Mouse (Mus musculus): Measurements from ENCODE around the gene Hoxb3. TPM values are rescaled to one million over a fixed set of nuclear protein-coding genes. Genes with fewer than 3 reads are reported as not detected.

Hoxb3 gene
- total RNA-seq, 2 experiments from 2014 or later: not detected

DNA sequence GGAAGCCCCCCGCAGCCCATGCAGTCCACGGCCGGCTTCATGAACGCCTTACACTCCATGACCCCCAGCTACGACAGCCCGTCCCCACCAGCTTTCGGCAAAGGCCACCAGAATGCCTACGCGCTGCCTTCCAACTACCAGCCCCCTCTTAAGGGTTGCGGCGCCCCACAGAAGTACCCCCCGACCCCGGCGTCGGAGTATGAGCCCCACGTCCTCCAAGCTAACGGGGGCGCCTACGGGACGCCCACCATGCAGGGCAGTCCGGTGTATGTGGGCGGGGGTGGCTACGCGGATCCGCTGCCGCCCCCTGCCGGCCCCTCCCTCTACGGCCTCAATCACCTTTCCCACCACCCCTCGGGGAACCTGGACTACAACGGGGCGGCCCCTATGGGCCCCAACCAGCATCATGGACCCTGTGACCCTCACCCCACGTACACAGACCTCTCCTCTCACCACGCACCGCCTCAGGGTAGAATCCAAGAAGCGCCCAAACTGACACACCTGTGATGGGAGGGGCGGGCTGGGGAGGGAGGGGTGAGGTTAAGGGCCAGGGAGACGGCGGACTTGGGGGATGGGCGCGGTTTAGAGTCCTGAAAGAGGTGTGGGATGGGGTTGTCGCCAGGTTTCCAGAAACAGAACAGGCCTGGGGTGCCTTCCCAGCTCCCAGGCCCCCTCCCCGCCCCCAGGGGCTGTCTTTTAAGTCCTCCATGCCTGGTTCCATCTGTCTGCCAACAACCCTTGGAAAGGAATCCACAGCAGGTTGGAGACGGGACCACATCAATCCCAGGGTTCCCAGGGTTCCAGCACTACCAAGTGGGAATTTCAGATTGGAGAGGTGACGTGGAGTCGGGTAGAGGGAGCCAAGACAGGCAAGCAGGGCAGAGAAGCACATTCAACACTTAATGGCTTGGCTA is 23.0 kb downstream of the Hoxb3 start:
- intact Hi-C loops (cut with DNase I): loop anchor here (10.0 kb wide), 1 partner anchor 341 kb away; the partner anchor contains the start of gene Igf2bp1
- DNase-seq (ENCODE audit: low spot score in 2 of 2): no peak

DNA sequence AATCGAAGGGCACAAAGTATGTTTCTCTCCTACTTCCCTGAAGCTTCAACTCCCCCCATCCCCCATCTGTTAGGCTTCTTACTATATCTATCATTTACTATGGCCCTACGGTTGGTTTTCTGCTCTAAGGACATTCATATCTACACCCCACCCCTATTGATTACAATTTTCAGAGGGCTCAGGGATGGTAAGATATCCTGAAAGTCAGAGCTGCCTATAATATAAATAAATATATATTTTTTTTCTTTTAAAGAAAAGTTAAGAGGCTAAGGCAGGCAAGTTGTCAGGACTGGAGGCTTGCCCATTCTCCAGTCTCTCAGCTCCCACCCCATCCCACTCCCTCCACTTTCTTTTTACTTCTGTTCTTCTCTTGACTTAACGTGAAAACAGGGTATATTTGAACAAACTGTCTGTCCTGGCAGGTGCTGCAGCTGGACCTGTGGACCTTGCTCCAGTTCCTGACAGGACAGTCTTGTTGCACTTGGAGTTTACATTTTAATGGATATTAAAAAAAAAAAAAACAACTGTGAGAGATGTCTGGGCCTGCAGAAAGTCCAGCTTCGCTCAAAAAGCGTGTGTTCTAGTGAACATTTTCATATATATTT is 23.9 kb downstream of the Hoxb3 start:
- intact Hi-C loops (cut with DNase I): loop anchor here (10.0 kb wide), 1 partner anchor 342 kb away; the partner anchor contains the start of gene Igf2bp1

DNA sequence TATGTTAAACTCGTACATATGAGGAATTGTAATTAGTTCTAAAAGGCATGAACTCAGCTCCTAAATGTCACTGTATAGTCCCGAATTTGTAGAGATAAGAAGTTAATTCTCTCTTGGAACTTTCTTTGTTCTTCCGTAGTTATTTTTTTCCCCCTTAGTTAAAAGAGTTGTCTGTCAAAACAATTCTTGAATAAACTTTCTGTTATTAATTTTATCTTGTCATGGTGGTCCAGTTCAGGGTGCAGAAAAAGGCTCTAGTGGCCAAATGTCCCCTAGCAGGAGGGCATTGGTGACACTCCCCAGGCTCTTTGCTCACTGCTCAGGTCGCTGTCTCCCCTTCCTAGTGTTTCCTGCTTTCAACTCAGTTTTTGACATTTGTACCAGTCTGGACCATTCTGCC is 24.6 kb downstream of the Hoxb3 start:
- no peak for DNase-seq (ENCODE audit: low spot score in 2 of 2)
- intact Hi-C loops (cut with DNase I): loop anchor here (10.0 kb wide), 1 partner anchor 343 kb away; the partner anchor contains the start of gene Igf2bp1

More for the DNA sequence above, 23.9 kb downstream of the Hoxb3 start:
- no peak for DNase-seq (ENCODE audit: low spot score in 2 of 2)

DNA sequence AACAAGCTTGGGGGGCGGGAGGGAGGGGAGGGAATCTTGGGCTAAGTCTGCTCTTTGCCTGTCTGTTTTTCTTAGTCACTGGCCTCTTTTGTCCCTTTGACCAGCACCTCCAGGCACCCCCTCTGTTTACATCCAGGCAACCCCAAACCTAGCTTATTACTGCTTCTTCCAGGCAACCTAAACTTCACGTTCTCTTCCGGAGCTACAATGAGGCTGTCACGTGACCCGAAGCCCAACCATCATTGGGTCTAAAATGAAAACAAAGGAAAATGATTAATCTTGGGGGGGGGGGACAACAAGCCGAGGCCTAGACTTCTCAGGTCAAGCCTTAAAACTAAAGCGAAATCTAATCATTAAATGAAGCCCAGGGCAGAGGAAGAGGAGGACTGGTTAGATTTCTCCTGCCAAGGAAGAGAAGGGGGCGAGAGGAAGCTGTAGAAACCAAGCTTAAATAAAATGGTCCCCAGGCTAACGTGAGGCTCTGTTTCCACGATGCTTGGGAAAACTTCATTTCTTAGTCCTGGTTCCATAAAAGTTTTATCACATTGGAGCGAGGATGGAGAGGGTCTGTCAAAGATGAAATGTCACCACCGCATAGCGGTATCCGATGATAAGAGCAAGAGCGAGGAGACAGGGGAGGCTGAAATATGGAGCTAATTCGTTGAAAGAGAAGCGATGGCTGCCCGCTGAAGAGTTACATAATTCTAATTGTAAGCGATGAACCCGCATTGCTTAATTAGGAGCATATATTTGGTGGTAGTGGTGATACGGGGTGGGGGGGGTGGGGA is 25.2 kb downstream of the Hoxb3 start:
- intact Hi-C loops (cut with DNase I): loop anchor here (10.0 kb wide), 1 partner anchor 344 kb away; the partner anchor contains the start of gene Igf2bp1

DNA sequence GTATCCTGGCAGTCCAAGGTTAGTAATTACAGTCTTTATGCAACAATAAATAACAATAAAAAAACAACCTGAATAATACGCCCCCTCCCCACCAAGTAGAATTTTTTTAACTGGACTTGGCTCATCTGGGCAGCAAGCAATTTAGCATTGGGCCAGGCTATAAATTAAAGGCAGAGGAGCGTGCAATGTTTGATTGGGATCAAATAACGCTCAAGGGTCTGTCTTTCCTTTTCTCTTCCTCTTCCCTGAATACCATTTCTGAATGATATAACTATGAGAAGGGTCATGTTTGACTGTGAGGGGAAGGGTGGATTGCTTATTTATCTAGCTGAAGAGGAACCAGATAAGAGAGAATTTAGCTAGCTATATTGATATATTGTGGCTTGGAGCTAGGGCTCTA is 25.9 kb downstream of the Hoxb3 start:
- intact Hi-C loops (cut with DNase I): loop anchor here (10.0 kb wide), 1 partner anchor 344 kb away; the partner anchor contains the start of gene Igf2bp1
- DNase-seq (ENCODE audit: low spot score in 2 of 2): no peak

More for the DNA sequence above, 25.2 kb downstream of the Hoxb3 start:
- no peak for DNase-seq (ENCODE audit: low spot score in 2 of 2)

DNA sequence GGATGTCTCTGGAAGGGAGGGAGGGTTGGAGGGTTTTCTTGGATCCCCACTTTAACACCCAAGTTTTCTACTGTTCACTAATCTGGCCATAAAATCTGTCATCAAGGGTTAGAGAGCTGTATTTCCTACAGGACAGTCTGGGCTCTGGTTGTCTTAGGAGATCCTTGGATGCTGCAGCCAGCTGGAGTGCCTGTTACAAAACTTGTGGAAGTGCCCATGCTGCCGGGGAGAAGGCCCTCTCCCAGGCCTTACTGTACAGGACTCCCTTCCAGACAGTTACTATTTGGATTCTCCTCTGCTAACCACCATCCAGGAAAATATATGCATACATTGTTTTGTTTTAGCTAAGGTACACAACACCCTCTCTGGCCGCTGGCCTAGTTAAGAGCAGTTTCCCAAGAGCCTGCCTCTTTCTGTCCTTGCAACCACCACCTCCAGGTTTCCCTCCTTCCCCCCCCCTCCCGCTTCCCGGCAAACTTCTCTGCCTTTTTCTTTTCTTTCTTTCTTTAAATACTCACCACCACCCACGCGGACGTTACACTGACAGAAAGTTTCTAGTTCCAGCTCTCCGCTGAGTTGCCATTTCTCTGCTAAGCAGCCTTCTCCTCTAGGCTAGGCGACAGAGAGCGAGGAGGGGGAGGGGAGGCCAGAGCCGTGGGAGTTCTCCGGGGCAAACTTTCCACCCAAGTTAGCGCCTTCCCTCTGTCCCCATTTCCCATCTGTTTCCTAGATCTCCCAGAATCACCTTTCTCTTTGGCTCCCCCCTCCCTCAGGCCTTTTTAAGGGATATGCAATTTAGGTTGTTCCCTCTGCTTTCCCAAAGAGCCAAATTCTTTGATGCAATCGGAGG is 26.6 kb downstream of the Hoxb3 start:
- no peak for DNase-seq (ENCODE audit: low spot score in 2 of 2)
- intact Hi-C loops (cut with DNase I): loop anchor here (10.0 kb wide), 1 partner anchor 345 kb away; the partner anchor contains the start of gene Igf2bp1

DNA sequence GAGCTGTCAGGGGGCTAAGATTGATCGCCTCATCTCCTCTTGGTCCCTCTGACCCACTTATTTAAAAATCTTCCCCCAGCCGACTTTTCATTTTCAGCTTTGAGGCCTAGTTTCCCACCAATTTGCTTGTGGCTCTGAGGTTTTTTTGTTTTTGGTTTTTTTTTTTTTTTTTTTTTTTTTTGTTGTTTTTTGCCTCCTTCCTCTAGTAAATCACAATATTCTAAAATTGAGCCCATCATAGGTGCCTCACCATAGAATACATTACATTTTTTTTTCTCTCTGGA is 27.2 kb downstream of the Hoxb3 start, which contains the start of gene Hoxb2:
TSS of gene Hoxb2 (plus strand) at position 185 of the 284 bp plus-strand sequence.
- intact Hi-C loops (cut with DNase I): no loop called here
- DNase-seq (ENCODE audit: low spot score in 2 of 2): no peak

DNA sequence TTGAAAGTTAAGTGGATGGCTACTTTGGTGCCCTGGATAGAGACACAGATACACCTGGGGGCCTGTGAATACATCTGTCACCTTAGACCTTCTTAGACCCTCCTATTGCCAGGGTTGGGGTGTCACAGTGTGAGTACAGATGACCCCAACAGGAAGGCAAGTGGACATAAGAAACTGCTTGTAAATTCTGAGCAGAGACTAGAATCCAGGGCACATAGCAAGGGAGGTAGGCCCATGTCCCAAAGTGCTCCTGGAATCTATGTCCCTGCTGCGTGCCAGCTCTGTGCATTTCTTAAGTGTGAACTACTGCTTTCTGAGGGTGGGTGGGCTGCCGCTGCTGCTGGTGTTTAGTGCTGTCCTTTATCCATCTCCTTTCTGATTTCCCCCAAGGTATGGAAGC is 27.7 kb downstream of the Hoxb3 start:
- no peak for DNase-seq (ENCODE audit: low spot score in 2 of 2)
- intact Hi-C loops (cut with DNase I): no loop called here

DNA sequence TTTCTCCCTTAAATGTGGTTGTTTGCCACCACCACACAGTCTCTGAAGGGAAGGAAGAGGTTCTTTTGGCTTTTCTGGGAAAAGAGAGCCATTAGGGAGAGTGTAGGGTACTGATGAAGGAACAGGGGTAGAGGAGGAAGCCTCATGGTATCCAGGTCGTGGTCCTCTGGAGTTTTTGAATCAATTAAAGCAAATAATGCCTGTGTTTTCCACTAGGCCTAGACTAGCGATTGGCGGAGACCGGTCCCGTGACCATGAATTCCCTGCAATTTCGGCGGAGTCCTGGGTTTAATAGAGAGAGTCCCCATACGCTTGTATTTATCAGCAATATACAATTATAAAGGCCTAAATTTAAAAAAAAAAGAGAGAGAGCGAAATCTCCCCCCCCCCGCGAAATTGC is 28.2 kb downstream of the Hoxb3 start:
- no peak for DNase-seq (ENCODE audit: low spot score in 2 of 2)
- intact Hi-C loops (cut with DNase I): no loop called here

DNA sequence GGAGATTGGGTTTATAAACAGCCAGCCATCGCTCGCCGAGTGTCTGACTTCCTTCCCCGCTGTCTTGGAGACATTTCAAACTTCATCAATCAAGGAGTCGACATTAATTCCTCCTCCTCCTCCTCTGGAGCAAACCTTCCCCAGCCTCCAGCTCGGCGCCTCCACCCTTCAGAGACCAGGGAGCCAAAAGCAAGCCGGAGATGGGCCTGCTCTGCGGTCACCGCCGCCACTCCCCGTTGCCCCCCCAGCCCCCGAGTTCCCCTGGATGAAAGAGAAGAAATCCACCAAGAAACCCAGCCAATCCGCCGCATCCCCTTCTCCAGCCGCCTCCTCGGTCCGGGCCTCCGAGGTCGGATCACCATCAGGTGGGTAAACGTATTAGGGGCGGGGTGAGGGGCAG is 28.7 kb downstream of the Hoxb3 start:
- no peak for DNase-seq (ENCODE audit: low spot score in 2 of 2)
- intact Hi-C loops (cut with DNase I): no loop called here

DNA sequence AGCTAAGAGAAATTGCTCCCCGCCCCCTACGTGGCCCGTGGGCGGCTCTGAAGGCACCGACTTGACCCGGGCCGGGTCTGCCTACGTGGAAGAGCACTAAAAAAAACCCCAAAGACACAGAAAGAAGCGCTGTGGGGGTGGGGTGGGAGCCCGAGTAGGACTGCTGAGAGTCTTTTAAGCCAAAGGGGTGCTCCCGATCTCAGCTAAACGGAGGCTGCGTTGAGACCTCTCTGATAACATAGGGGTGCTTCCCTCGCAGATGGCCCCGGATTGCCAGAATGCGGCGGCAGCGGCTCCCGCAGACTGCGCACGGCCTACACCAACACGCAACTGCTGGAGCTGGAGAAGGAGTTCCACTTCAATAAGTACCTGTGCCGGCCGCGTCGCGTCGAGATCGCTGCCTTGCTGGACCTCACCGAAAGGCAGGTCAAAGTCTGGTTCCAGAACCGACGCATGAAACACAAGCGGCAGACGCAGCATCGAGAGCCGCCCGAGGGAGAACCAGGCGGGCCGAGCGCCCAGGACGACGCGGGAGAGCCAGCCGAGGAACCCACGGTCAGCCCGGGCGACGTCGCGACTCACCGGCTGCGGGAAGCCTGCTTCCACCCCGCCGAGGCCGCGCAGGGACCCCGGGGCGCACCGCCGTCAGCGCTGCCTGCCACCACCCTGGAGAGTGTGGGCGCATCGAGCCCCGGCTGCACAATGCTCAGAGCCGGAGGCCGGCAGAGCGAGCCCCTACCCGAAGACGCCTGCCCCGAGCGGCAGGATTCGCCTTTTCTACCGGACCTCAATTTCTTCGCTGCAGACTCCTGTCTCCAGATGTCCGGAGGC is 29.8 kb downstream of the Hoxb3 start:
- intact Hi-C loops (cut with DNase I): no loop called here
- no peak for DNase-seq (ENCODE audit: low spot score in 2 of 2)

DNA sequence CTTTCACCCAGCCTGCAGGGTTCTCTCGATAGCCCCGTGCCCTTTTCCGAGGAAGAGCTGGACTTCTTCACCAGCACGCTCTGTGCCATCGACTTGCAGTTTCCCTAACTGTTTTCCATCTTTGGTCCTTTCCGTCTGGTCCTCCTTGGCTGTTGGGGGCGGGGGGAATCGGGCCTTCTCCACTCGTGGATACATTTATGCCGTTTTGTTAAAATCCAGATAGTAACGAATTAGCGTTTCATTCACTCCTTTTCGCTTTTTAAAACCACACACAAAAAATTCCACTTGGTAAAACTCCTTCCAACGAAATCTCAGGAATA is 30.4 kb downstream of the Hoxb3 start:
- intact Hi-C loops (cut with DNase I): no loop called here

DNA sequence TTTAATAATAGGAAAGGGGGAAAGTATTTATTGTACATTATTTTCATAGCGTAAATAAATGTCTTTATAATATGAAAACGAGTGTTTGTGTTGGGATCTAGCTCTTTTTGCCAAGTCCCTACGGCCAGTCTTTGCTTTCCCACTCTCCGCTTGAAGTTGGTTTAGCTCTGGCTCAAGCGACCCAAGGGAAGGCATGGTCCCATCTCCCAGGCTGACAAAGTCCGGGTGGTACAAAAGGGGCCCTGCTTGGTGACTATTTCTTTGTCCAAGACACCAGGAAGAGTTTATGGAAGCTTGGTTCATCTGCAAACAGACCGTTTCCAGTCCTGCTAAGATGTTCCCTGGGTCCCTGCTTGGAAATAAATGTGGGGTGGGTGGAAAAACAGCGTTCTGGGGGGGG is 30.8 kb downstream of the Hoxb3 start:
- intact Hi-C loops (cut with DNase I): no loop called here
- DNase-seq (ENCODE audit: low spot score in 2 of 2): no peak

More for the DNA sequence above, 30.4 kb downstream of the Hoxb3 start:
- DNase-seq (ENCODE audit: low spot score in 2 of 2): no peak

DNA sequence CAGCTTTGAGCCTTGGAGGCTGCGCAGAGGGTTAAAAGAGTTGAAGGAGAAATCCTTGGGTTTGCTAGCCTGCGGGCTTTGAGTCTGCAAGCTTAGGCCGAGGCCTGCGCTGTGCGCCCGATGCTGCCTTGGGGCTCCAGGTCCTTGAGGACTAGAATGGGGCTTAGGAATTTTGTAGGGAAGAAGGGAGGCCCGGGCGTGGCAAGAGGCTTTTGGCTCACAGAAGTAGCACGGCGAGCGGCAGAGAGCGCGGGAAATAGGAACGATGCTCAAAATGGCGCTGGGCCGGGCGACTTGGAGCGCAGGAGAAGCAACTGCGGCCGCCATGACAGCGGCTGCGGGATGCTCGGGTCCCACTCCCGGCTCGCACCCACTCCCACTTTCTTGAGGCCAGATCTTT is 31.2 kb downstream of the Hoxb3 start:
- intact Hi-C loops (cut with DNase I): no loop called here

DNA sequence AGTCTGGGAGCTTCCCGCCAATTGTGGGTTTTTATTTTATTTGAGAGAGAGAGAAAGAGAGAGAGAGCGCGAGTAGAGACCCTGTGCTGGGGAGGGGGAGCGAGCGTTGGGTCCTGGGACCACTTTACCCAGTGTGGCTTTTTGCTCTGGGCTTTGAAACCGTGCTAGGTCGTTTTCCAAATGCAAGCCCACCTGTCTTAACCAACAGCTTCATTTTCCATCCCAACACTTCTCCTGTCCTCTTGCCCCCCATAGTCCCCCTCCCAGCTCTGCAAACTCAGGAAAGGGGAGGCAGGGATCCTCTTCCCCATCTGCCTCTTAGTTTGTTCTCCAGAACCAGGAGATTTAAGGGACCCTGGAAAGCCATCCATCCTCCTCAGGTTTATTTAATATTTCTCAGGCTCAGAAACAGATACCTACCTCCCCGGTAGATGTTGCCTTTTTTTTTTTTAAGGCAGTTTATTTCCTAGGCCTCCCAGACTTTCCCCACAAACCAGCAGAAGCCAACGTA is 31.7 kb downstream of the Hoxb3 start:
- intact Hi-C loops (cut with DNase I): no loop called here
- DNase-seq (ENCODE audit: low spot score in 2 of 2): no peak

More for the DNA sequence above, 31.2 kb downstream of the Hoxb3 start:
- DNase-seq (ENCODE audit: low spot score in 2 of 2): no peak

DNA sequence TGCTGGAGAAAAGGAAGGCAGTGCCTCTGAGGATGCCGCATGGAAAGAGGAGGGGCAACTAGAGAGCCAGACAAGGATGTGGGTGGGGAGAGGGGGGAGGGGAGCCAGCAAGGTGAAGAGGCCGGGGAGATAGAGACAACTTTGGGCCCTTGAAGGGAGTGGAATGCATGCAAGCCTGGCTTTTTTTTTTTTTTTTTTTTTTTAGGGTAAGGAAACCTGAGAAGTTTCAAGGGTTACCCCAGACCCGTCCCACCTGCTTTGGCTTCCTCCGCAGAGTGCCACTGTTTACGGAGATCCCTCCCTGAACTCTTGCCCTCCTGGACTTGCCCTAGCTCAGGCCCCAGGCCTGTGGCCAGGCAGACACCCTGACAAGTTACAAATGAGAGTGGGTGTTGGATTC is 40.7 kb downstream of the Hoxb3 start:
- intact Hi-C loops (cut with DNase I): no loop called here
- no peak for DNase-seq (ENCODE audit: low spot score in 2 of 2)

DNA sequence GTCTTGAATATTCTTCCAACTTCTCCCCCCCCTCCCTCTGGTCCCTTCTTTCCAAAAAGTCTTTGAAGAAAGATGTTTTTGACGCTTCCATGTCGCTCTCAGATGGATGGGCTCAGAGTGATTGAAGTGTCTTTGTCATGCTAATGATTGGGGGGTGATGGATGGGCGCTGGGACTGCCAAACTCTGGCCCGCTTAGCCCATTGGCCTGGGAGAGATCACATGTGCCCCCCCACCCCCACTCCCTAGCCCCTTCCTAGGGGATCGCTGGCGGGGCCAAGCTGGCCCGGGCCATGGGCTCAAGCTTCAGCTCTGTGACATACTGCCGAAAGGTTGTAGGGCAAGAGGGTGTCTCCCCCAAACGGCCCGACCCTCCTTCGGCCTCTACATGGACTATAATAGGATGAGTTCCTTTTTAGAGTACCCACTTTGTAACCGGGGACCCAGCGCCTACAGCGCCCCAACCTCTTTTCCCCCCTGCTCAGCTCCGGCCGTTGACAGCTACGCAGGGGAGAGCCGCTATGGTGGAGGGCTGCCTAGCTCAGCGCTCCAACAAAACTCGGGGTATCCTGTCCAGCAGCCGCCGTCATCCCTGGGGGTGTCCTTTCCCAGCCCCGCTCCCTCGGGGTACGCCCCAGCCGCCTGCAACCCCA is 42.4 kb downstream of the Hoxb3 start, which contains the start of gene Hoxb1:
TSS of gene Hoxb1 (plus strand) at position 312 of the 651 bp plus-strand sequence.
- intact Hi-C loops (cut with DNase I): no loop called here
- DNase-seq (ENCODE audit: low spot score in 2 of 2): no peak
